Mouse (Mus musculus) megakaryocyte, embryonic 14.5 days (primary cell): ENCODE measurements around the gene Vegfa.

Source experiments
- FLI1 ChIP-seq: IDR thresholded peaks from 2 replicates; pipeline ENCODE4 v1.6.1; 2012; ENCODE audit warnings: low read length, inconsistent platforms, mixed read lengths
- GATA1 ChIP-seq: IDR thresholded peaks from 3 replicates; pipeline ENCODE4 v1.6.1; 2012; ENCODE audit warnings: mixed read lengths, low read length, inconsistent platforms, borderline replicate concordance

GRCm38 (mm10) chr17:45986374-45986773 is 45.8 kb downstream of the Vegfa start:
- no peak for TF ChIP-seq GATA1
- TF ChIP-seq FLI1, result no peak
